Mouse (Mus musculus) liver, adult 2 months (tissue): ENCODE data around the gene Stoml2.

ENCODE experiments used
- CTCF ChIP-seq: fragments of 200-500 bp; IDR thresholded peaks from 2 replicates; pipeline ENCODE4 v1.5.1; 2011; ENCODE audit warnings: low read depth, low read length, control low read depth
- POLR2A ChIP-seq: fragments of 200-500 bp; IDR thresholded peaks from 2 replicates; pipeline ENCODE4 v1.6.1; 2011; ENCODE audit warnings: low read length, control low read depth; ENCODE audit not compliant: insufficient read depth; ENCODE audit errors: extremely low read depth

DNA sequence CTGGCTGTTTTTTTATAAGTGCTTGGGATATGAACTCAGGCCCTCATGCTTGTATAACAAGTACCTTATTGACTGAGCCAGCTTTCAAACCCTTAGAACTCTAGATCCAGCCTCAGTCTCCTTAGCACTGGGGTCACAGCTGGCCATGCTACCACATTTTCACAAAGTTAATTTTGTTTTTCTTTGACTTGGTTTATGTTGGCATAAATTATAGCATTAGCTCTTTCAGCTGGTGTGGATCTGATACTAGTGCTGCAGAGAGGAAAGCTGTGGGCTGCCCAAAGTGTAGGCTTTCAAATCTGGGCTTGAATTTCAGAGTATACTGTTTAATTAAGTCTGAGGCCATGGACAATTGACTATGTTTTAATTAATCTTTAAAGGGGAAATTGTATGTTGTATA is 43.4 kb upstream of the Stoml2 start:
- no peak for TF ChIP-seq POLR2A
- no peak for TF ChIP-seq CTCF
